Mouse (Mus musculus) neural tube, embryonic 14.5 days (tissue): Measurements from ENCODE around the gene Adamts9. TPM values are rescaled to one million over a fixed set of nuclear protein-coding genes. Genes with fewer than 3 reads are reported as not detected.

Experiments
- ATAC-seq: fragments of 200-750 bp; cut with Nextera tagmentation; 2 replicates; pipeline ENCODE4 v1.8.0; 2017; ENCODE audit warnings: low read depth, mild to moderate bottlenecking, moderate TSS enrichment, moderate library complexity
- H3K27ac ChIP-seq: fragments of 300-500 bp; sonication (generic); 2 replicates; pipeline ENCODE4 v1.5.1; 2014; ENCODE audit warnings: low read depth, mild to moderate bottlenecking, control low read depth, low read length, moderate library complexity, mixed read lengths
- H3K27me3 ChIP-seq: fragments of 300-500 bp; sonication (generic); 2 replicates; pipeline ENCODE4 v1.6.1; 2014; ENCODE audit warnings: low read length; ENCODE audit not compliant: control insufficient read depth, insufficient read depth
- H3K36me3 ChIP-seq: fragments of 300-500 bp; sonication (generic); 2 replicates; pipeline ENCODE4 v1.6.1; 2014; ENCODE audit warnings: low read length, mixed read lengths; ENCODE audit not compliant: control insufficient read depth, insufficient read depth
- H3K4me1 ChIP-seq: fragments of 300-500 bp; sonication (generic); 2 replicates; pipeline ENCODE4 v1.6.1; 2014; ENCODE audit warnings: low read length; ENCODE audit not compliant: control insufficient read depth, insufficient read depth
- H3K4me2 ChIP-seq: fragments of 300-500 bp; sonication (generic); 2 replicates; pipeline ENCODE4 v1.6.1; 2014; ENCODE audit warnings: mild to moderate bottlenecking, low read depth, low read length, control low read depth
- H3K4me3 ChIP-seq: fragments of 300-500 bp; sonication (generic); 2 replicates; pipeline ENCODE4 v1.5.1; 2014; ENCODE audit warnings: low read depth, low read length, control low read depth, mixed read lengths
- H3K9ac ChIP-seq: fragments of 300-500 bp; sonication (generic); replicated peaks from 2 replicates; pipeline ENCODE4 v1.6.1; 2014; ENCODE audit warnings: low read depth, mild to moderate bottlenecking, control low read depth, low read length, mixed read lengths
- H3K9me3 ChIP-seq: fragments of 300-500 bp; sonication (generic); 2 replicates; pipeline ENCODE4 v1.6.1; 2016; ENCODE audit warnings: low read length; ENCODE audit not compliant: control insufficient read depth
- whole genome bisulfite sequencing: fragments of 180-500 bp; shearing (Covaris S2); extraction: QIAGEN DNeasy Blood & Tissue Kit; methylation state at CpG from one replicate; pipeline ENCODE4 v1.1.7; 2014; 5-methylcytosine and 5-hydroxymethylcytosine counted together
- polyA plus RNA-seq: library from polyadenylated mRNA; unstranded; fragments of >200 nt; fragmentation: Nextera tagmentation; extraction: Ambion mirVana; gene quantifications from 2 replicates; pipeline ENCODE4 v1.2.1, GENCODE M21; 2014

The Adamts9 gene
- polyA plus RNA-seq, 1 experiment from 2014 or later = 1.5 TPM

DNA sequence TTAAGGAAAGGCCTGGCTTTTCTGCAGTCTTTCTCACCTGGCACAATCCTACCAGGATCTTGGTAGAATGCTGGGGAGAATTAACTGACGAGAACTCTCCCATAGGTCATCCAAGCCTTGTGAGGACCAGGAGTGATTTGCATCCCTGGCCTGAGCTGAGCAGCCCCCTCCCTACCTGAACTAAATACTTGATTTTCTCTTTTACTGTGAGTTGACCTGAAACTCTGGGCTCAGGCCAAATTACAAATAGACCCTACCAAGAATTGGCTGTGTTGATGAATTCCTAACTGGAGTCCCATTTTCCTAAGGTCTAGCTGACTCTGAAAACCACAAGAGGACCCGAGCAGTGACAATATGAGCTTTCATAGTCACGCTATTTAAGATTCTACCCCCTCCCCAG lies 25.4 kb upstream of the Adamts9 start:
- H3K4me3 ChIP-seq = no peak overlapping the region
- no peaks in the 10 kb centered on the region for H3K27me3 ChIP-seq
- 64% methylated on average over 3 of the region's 3 CpGs for WGBS
- no peaks in the 10 kb centered on the region for H3K36me3 ChIP-seq
- H3K4me1 ChIP-seq = no peaks in the 10 kb centered on the region
- no peak overlapping the region for H3K27ac ChIP-seq
- no peak overlapping the region for H3K9ac ChIP-seq
- no peaks in the 10 kb centered on the region for H3K9me3 ChIP-seq
- ATAC-seq = no peak
- no peak overlapping the region for H3K4me2 ChIP-seq

DNA sequence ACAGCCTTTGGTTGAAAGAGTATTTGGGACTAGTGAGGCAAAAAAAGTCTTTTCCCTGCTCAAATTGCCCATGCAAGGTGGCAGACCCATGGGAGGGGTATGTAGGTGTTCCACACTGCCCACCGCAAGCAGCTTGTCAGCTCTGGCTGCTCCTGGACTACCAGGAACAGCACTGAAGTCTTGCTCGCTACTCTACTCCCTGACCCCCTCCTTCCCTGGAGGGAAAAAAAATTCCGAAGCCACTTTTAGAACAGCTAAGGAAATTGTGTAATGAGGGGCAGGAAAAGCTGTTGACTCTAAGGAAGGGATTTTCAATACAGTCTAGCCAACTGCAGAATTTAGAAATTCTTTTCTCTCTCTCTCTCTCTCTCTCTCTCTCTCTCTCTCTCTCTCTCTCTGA lies 24.9 kb upstream of the Adamts9 start:
- H3K4me2 ChIP-seq = no peak overlapping the region
- WGBS = 73% methylated on average over 3 of the region's 3 CpGs
- H3K36me3 ChIP-seq = no peaks in the 10 kb centered on the region
- H3K4me1 ChIP-seq = no peaks in the 10 kb centered on the region
- no peaks in the 10 kb centered on the region for H3K9me3 ChIP-seq
- no peaks in the 10 kb centered on the region for H3K27me3 ChIP-seq
- H3K27ac ChIP-seq = no peak overlapping the region
- H3K9ac ChIP-seq = no peak overlapping the region
- ATAC-seq = no peak
- H3K4me3 ChIP-seq = no peak overlapping the region

DNA sequence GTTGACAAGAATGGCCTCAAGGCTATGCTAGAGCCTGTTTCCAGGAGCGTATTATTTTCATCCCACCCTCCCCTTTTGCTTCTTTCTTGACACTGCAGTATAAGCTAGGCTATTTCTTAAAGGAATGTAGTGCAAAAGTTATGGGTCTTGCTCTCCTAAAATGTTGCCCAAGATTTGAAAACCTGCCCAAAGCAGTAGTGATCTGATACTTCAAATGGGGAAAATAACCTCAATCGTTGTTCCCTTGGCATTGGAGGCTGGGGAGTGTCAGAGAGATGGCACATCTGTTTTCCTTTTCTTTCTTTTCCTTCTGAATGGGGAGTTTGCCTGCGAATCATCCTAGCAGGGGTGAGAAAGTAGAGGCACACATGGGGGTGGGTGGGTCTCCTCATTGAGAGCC lies 19.7 kb upstream of the Adamts9 start:
- no peaks in the 10 kb centered on the region for H3K36me3 ChIP-seq
- no peak overlapping the region for H3K27ac ChIP-seq
- no peaks in the 10 kb centered on the region for H3K27me3 ChIP-seq
- no peak overlapping the region for H3K4me2 ChIP-seq
- H3K9me3 ChIP-seq = no peaks in the 10 kb centered on the region
- H3K4me1 ChIP-seq = no peaks in the 10 kb centered on the region
- 86% methylated on average over 3 of the region's 3 CpGs for WGBS
- no peak overlapping the region for H3K4me3 ChIP-seq
- ATAC-seq = no peak
- no peak overlapping the region for H3K9ac ChIP-seq

- 94% methylated on average over 6 of the region's 6 CpGs for WGBS
- no peaks in the 10 kb centered on the region for H3K9me3 ChIP-seq
- no peak overlapping the region for H3K27ac ChIP-seq
- no peak for ATAC-seq
- no peaks in the 10 kb centered on the region for H3K27me3 ChIP-seq
- no peaks in the 10 kb centered on the region for H3K4me1 ChIP-seq
- H3K4me3 ChIP-seq = no peak overlapping the region
- no peaks in the 10 kb centered on the region for H3K36me3 ChIP-seq
- H3K4me2 ChIP-seq = no peak overlapping the region
- no peak overlapping the region for H3K9ac ChIP-seq
These were observed 17.7 kb upstream of the Adamts9 start for GRCm38 (mm10) chr6:92960997-92961396.

DNA sequence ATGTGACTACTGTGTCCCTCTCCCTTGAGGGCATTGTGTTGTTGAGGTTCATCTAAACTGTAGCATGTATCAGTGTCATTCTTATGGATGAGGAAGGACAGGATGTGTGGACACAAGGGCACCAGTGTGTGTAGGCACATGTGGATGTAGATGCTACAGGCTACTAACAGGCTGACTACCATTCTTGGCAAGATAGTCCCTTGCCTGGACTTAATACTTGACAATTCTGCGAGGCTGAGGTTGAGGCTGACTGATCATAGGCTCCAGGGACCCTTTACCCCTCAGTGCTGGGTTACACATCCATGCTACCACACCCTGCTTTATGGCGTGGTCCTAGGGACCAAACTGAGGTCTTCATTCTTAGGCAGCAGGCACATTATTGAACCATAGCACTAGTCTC lies 16.1 kb upstream of the Adamts9 start:
- H3K9ac ChIP-seq = no peak overlapping the region
- 77% methylated on average over 2 of the region's 2 CpGs for WGBS
- no peaks in the 10 kb centered on the region for H3K36me3 ChIP-seq
- no peak overlapping the region for H3K27ac ChIP-seq
- no peak overlapping the region for H3K4me3 ChIP-seq
- no peak for ATAC-seq
- H3K4me1 ChIP-seq = no peaks in the 10 kb centered on the region
- no peak overlapping the region for H3K4me2 ChIP-seq
- H3K9me3 ChIP-seq = no peaks in the 10 kb centered on the region
- H3K27me3 ChIP-seq = no peaks in the 10 kb centered on the region

GRCm38 (mm10) chr6:92947337-92948042 lies 4.2 kb upstream of the Adamts9 start:
- Histone ChIP-seq H3K36me3 (no peaks in the 10 kb centered on the region), H3K27ac (no peak overlapping the region), H3K27me3 (peaks cover 15% of the 10 kb centered on the region), H3K9ac (no peak overlapping the region), H3K4me1 (peaks cover 10% of the 10 kb centered on the region), H3K4me2 (no peak overlapping the region), H3K9me3 (no peaks in the 10 kb centered on the region), H3K4me3 (no peak overlapping the region)
- no peak for ATAC-seq
- 90% methylated on average over 6 of the region's 6 CpGs for WGBS

- Histone ChIP-seq H3K27me3 (peaks cover 26% of the 10 kb centered on the region), H3K4me2 (no peak overlapping the region)
- ATAC-seq = no peak
These were observed 1.4 kb upstream of the Adamts9 start for GRCm38 (mm10) chr6:92944711-92945110.

GRCm38 (mm10) chr6:92944048-92944685 lies 875 bp upstream of the Adamts9 start:
- Histone ChIP-seq H3K27me3 (peaks cover 26% of the 10 kb centered on the region), H3K9ac (no peak overlapping the region), H3K4me3 (peak overlapping the region; percentile 49), H3K4me1 (peaks cover 24% of the 10 kb centered on the region), H3K36me3 (no peaks in the 10 kb centered on the region), H3K4me2 (peak overlapping the region; percentile 95), H3K9me3 (no peaks in the 10 kb centered on the region), H3K27ac (no peak overlapping the region)
- ATAC-seq = no peak
- WGBS = 5% methylated on average over 14 of the region's 14 CpGs

More at GRCm38 (mm10) chr6:92944711-92945110, 1.4 kb upstream of the Adamts9 start:
- 58% methylated on average over 7 of the region's 7 CpGs for WGBS
- Histone ChIP-seq H3K9me3 (no peaks in the 10 kb centered on the region), H3K9ac (no peak overlapping the region), H3K36me3 (no peaks in the 10 kb centered on the region), H3K4me3 (no peak overlapping the region), H3K27ac (no peak overlapping the region), H3K4me1 (peaks cover 24% of the 10 kb centered on the region)

GRCm38 (mm10) chr6:92941756-92942420 lies 1.4 kb downstream of the Adamts9 start:
- H3K27ac ChIP-seq = no peak overlapping the region
- ATAC-seq = no peak
- WGBS = under 1% methylated on average over 30 of the region's 30 CpGs

More at GRCm38 (mm10) chr6:92941756-92942420, 1.4 kb downstream of the Adamts9 start:
- Histone ChIP-seq H3K4me2 (peak overlapping the region; percentile 95), H3K4me1 (peaks cover 24% of the 10 kb centered on the region), H3K36me3 (no peaks in the 10 kb centered on the region), H3K4me3 (peak overlapping the region; percentile 49), H3K9me3 (no peaks in the 10 kb centered on the region), H3K9ac (no peak overlapping the region), H3K27me3 (peaks cover 26% of the 10 kb centered on the region)
